Mouse (Mus musculus) lung, embryonic 16.5 days (tissue): Measurements from ENCODE around the gene Themis3. TPM values are rescaled to one million over a fixed set of nuclear protein-coding genes. Genes with fewer than 3 reads are reported as not detected.
"Not testable (repeated sequence)": the region's sequence is repeated elsewhere in the genome, so short reads cannot be mapped to it uniquely, and the experiment has no call there.

Experiments
- ATAC-seq: fragments of 200-750 bp; cut with Nextera tagmentation; 2 replicates; pipeline ENCODE4 v1.8.0; 2017; ENCODE audit warnings: low read depth, mild to moderate bottlenecking, moderate library complexity
- H3K27ac ChIP-seq: fragments of 300-500 bp; sonication (generic); 2 replicates; pipeline ENCODE4 v1.5.1; 2014; ENCODE audit warnings: mild to moderate bottlenecking, control low read depth, low read length
- H3K27me3 ChIP-seq: fragments of 300-500 bp; sonication (generic); 2 replicates; pipeline ENCODE4 v1.6.1; 2014; ENCODE audit warnings: low read depth, low read length, mixed read lengths; ENCODE audit not compliant: control insufficient read depth, insufficient read depth
- H3K36me3 ChIP-seq: fragments of 300-500 bp; sonication (generic); 2 replicates; pipeline ENCODE4 v1.6.1; 2014; ENCODE audit warnings: low read length; ENCODE audit not compliant: control insufficient read depth, insufficient read depth
- H3K4me1 ChIP-seq: fragments of 300-500 bp; sonication (generic); replicated peaks from 2 replicates; pipeline ENCODE4 v1.6.1; 2014; ENCODE audit warnings: low read length, mixed read lengths; ENCODE audit not compliant: control insufficient read depth, insufficient read depth
- H3K4me2 ChIP-seq: fragments of 300-500 bp; sonication (generic); 2 replicates; pipeline ENCODE4 v1.6.1; 2014; ENCODE audit warnings: low read depth, low read length, control low read depth
- H3K4me3 ChIP-seq: fragments of 300-500 bp; sonication (generic); 2 replicates; pipeline ENCODE4 v1.5.1; 2014; ENCODE audit warnings: mild to moderate bottlenecking, low read length, control low read depth
- H3K9ac ChIP-seq: fragments of 300-500 bp; sonication (generic); 2 replicates; pipeline ENCODE4 v1.6.1; 2014; ENCODE audit warnings: low read length, control low read depth
- H3K9me3 ChIP-seq: fragments of 300-500 bp; sonication (generic); 2 replicates; pipeline ENCODE4 v1.6.1; 2016; ENCODE audit warnings: low read length; ENCODE audit not compliant: control insufficient read depth
- WGBS: fragments of 180-500 bp; shearing (Covaris S2); extraction: QIAGEN DNeasy Blood & Tissue Kit; methylation state at CpG from one replicate; pipeline ENCODE4 v1.1.7; 2014; 5-methylcytosine and 5-hydroxymethylcytosine counted together
- polyA plus RNA-seq: library from polyadenylated mRNA; unstranded; fragments of >200 nt; fragmentation: Nextera tagmentation; extraction: Ambion mirVana; gene quantifications from 2 replicates; pipeline ENCODE4 v1.2.1, GENCODE M21; 2015

Gene Themis3
- polyA plus RNA-seq, 1 experiment from 2014 or later = 0.65 TPM

GRCm38 (mm10) chr17:66564213-66564612 lies 30.2 kb downstream of the Themis3 start:
- no peaks in the 10 kb centered on the region for H3K27me3 ChIP-seq
- H3K9me3 ChIP-seq = no peaks in the 10 kb centered on the region; the same call in 1 of the 2 replicates
- 26% methylated on average over 7 of the region's 7 CpGs for WGBS
- H3K4me3 ChIP-seq = no peak overlapping the region
- H3K36me3 ChIP-seq = no peaks in the 10 kb centered on the region
- peak; percentile 95 for ATAC-seq
- peak overlapping the region; percentile 64 for H3K27ac ChIP-seq
- no peak overlapping the region for H3K9ac ChIP-seq
- no peak overlapping the region for H3K4me2 ChIP-seq
- no peaks in the 10 kb centered on the region for H3K4me1 ChIP-seq

GRCm38 (mm10) chr17:66563551-66563950 lies 30.9 kb downstream of the Themis3 start:
- ATAC-seq = no peak
- WGBS = 41% methylated on average over 1 of the region's 1 CpGs

GRCm38 (mm10) chr17:66561380-66561779 lies 33.0 kb downstream of the Themis3 start:
- Histone ChIP-seq H3K4me1 (no peaks in the 10 kb centered on the region), H3K27me3 (no peaks in the 10 kb centered on the region), H3K9me3 (no peaks in the 10 kb centered on the region; the same call in 1 of the 2 replicates), H3K27ac (peak overlapping the region; percentile 65; the same call in 1 of the 2 replicates), H3K9ac (no peak overlapping the region), H3K36me3 (no peaks in the 10 kb centered on the region), H3K4me3 (no peak overlapping the region), H3K4me2 (no peak overlapping the region)
- 46% methylated on average over 2 of the region's 2 CpGs for WGBS
- peak; percentile 31; the same call in 1 of the 2 replicates for ATAC-seq

More at GRCm38 (mm10) chr17:66563551-66563950, 30.9 kb downstream of the Themis3 start:
- no peaks in the 10 kb centered on the region for H3K4me1 ChIP-seq
- H3K9me3 ChIP-seq = no peaks in the 10 kb centered on the region; the same call in 1 of the 2 replicates
- H3K36me3 ChIP-seq = no peaks in the 10 kb centered on the region
- H3K27me3 ChIP-seq = no peaks in the 10 kb centered on the region
- H3K27ac ChIP-seq = peak overlapping the region; percentile 51
- no peak overlapping the region for H3K9ac ChIP-seq
- no peak overlapping the region for H3K4me3 ChIP-seq
- H3K4me2 ChIP-seq = no peak overlapping the region

GRCm38 (mm10) chr17:66558404-66559317 lies 35.8 kb downstream of the Themis3 start:
- Histone ChIP-seq H3K4me1 (no peaks in the 10 kb centered on the region), H3K9ac (no peak overlapping the region), H3K36me3 (no peaks in the 10 kb centered on the region), H3K9me3 (no peaks in the 10 kb centered on the region), H3K27me3 (no peaks in the 10 kb centered on the region), H3K4me2 (no peak overlapping the region), H3K4me3 (no peak overlapping the region), H3K27ac (no peak overlapping the region)
- 82% methylated on average over 17 of the region's 17 CpGs for WGBS
- ATAC-seq = no peak

- no peak overlapping the region for H3K4me2 ChIP-seq
- no peaks in the 10 kb centered on the region for H3K36me3 ChIP-seq
- H3K27me3 ChIP-seq = no peaks in the 10 kb centered on the region
- H3K9ac ChIP-seq = no peak overlapping the region
- no peak overlapping the region for H3K27ac ChIP-seq
- ATAC-seq = no peak
- WGBS = 72% methylated on average over 4 of the region's 4 CpGs
- no peaks in the 10 kb centered on the region for H3K4me1 ChIP-seq
- no peaks in the 10 kb centered on the region for H3K9me3 ChIP-seq
- no peak overlapping the region for H3K4me3 ChIP-seq
These were observed 41.7 kb downstream of the Themis3 start for GRCm38 (mm10) chr17:66552690-66553089.

- Histone ChIP-seq H3K4me2 (no peak overlapping the region), H3K27ac (no peak overlapping the region), H3K27me3 (no peaks in the 10 kb centered on the region), H3K4me3 (no peak overlapping the region), H3K9ac (no peak overlapping the region), H3K4me1 (no peaks in the 10 kb centered on the region), H3K9me3 (no peaks in the 10 kb centered on the region), H3K36me3 (no peaks in the 10 kb centered on the region)
- WGBS = 80% methylated on average over 5 of the region's 5 CpGs
- ATAC-seq = no peak
These were observed 43.9 kb downstream of the Themis3 start for GRCm38 (mm10) chr17:66550486-66550885.

GRCm38 (mm10) chr17:66532285-66532684 lies 62.1 kb downstream of the Themis3 start:
- no peaks in the 10 kb centered on the region for H3K27me3 ChIP-seq
- H3K9ac ChIP-seq = no peak overlapping the region
- WGBS = 91% methylated on average over 1 of the region's 1 CpGs
- no peaks in the 10 kb centered on the region for H3K4me1 ChIP-seq
- no peak for ATAC-seq
- H3K27ac ChIP-seq = no peak overlapping the region
- no peak overlapping the region for H3K4me2 ChIP-seq
- H3K4me3 ChIP-seq = no peak overlapping the region
- 0 out of 2 replicates have a peak, but pooled peaks cover 5% of the 10 kb centered on the region for H3K9me3 ChIP-seq
- H3K36me3 ChIP-seq = no peaks in the 10 kb centered on the region

- H3K4me2 ChIP-seq = no peak overlapping the region
- ATAC-seq = no peak
- no peak overlapping the region for H3K9ac ChIP-seq
- H3K27ac ChIP-seq = no peak overlapping the region
- no peak overlapping the region for H3K4me3 ChIP-seq
- no peaks in the 10 kb centered on the region for H3K36me3 ChIP-seq
- H3K4me1 ChIP-seq = peaks cover 2% of the 10 kb centered on the region
- WGBS = 44% methylated on average over 5 of the region's 5 CpGs
- H3K27me3 ChIP-seq = no peaks in the 10 kb centered on the region
- H3K9me3 ChIP-seq = no peaks in the 10 kb centered on the region
These were observed 71.0 kb downstream of the Themis3 start for GRCm38 (mm10) chr17:66523396-66523795.

- H3K36me3 ChIP-seq, H3K4me2 ChIP-seq, H3K4me1 ChIP-seq, H3K27ac ChIP-seq, H3K9ac ChIP-seq, H3K27me3 ChIP-seq, H3K4me3 ChIP-seq, H3K9me3 ChIP-seq, ATAC-seq: not testable (repeated sequence)
- WGBS = 93% methylated on average over 1 of the region's 1 CpGs
These were observed 71.8 kb downstream of the Themis3 start for GRCm38 (mm10) chr17:66522631-66523030.
